Mouse (Mus musculus): Measurements from ENCODE around the gene Polg2.

DNA sequence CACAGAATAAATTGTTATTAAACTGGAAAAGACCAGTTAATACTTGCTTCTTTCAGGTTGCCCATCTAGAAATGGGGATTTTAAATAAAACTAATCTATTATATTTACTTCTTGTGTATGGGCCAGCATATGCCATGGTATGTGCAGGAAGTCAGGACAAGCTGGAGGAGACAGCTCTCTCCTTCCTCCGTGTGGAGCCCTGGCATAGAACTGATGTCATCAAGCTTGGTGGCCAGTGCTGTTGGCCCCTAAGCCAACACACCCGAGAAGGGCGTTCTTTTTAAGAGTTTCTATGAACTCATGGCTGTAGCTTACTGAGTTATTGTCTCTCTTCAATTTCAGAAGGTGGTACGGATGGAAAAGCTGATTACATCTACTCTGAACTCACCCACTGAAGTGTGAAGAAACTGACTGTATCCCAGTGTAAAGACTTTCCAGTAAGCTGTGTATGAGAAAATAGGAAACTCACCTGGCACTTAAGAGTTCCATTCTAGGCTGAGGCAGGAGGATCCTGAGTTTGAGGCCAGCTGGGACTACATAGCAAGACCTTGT, 12.7 kb downstream of the Polg2 start:
- no peak for TF ChIP-seq CTCF (IDR thresholded peaks at IDR 0.05; ENCODE audit: low read depth, low read length)
- no peak for TF ChIP-seq POLR2A (IDR thresholded peaks at IDR 0.05; ENCODE audit: extremely low read depth, insufficient read depth, low read length)
